Mouse (Mus musculus): ENCODE results near the gene Ssbp4.

The Ssbp4 gene

DNA sequence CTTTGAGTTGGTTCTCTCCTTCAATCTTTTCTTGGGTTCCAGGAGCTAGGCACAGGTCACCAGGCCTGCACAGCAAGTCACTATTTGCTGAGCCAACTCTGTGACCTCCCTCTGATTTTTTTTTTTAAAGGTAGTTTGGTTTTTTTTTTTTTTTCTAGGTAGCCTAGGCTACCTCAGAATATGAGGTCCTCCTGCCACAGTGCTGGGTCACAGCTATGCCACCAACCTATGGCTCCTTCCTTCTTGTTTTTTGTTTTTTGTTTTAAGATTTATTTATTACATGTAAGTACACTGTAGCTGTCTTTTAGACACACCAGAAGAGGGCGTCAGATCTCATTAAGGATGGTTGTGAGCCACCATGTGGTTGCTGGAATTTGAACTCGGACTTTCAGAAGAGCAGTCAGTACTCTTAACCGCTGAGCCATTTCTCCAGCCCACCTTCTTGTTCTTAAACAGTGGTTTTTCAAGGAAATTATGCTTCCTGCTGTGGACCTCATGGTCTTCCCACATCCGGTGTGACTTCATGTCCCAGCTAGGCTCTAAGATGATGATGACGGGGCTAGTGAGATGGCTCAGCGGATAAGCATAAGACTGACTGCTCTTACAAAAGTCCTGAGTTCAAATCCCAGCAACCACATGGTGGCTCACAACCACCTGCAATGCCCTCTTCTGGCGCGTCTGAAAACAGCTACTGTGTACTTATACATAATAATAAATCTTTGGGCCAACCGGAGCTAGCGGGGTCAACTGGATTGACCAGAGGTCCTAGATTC is 59.1 kb downstream of the Ssbp4 start:
- no peak for DNase-seq

DNA sequence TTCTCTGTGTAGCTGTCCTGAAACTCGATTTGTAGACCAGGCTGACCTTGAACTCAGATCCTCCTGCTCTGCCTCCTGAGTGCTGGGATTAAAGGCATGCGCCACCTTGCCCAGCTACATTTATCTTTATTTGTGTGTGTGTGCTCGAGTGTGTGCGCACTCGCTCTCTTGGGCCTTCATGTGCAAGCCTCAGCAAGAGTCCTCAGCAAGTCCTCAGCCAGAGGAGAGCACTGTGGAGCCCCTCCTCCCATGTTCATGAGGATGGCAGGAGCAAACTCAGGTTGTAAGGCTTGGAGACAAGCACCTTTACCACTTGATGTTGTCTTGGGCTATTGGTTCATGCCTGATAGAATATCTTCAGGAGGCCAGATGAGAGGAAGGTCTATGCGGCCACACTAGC is 60.9 kb downstream of the Ssbp4 start:
- DNase-seq, result no peak

Measured in embryo, embryonic 11 days (tissue).